Mouse (Mus musculus) ES-Bruce4 (cell line): ENCODE data around the gene H60b. TPM values are rescaled to one million over a fixed set of nuclear protein-coding genes. Genes with fewer than 3 reads are reported as not detected.
"Not testable (repeated sequence)": the region's sequence is repeated elsewhere in the genome, so short reads cannot be mapped to it uniquely, and the experiment has no call there.

Experiments
- H3K27ac ChIP-seq: 2 replicates; pipeline ENCODE4 v1.5.1; 2012; ENCODE audit warnings: low read length, inconsistent platforms; ENCODE audit not compliant: insufficient read depth
- H3K27me3 ChIP-seq: 2 replicates; pipeline ENCODE4 v1.6.1; 2012; ENCODE audit warnings: mild to moderate bottlenecking, low read length, inconsistent platforms; ENCODE audit not compliant: control insufficient read depth, poor library complexity, insufficient read depth, severe bottlenecking
- H3K36me3 ChIP-seq: 2 replicates; pipeline ENCODE4 v1.6.1; 2012; ENCODE audit warnings: inconsistent platforms, mild to moderate bottlenecking, low read length, moderate library complexity; ENCODE audit not compliant: control insufficient read depth, poor library complexity, insufficient read depth, severe bottlenecking
- H3K4me1 ChIP-seq: one replicate; pipeline ENCODE4 v1.8.1; 2011; ENCODE audit warnings: low read length; ENCODE audit not compliant: control insufficient read depth, insufficient read depth
- H3K4me3 ChIP-seq: 2 replicates; pipeline ENCODE4 v1.5.1; 2011; ENCODE audit warnings: low read depth, mild to moderate bottlenecking, low read length
- H3K9ac ChIP-seq: 2 replicates; pipeline ENCODE4 v1.6.1; 2012; ENCODE audit warnings: low read depth, mild to moderate bottlenecking, inconsistent platforms; ENCODE audit not compliant: poor library complexity, severe bottlenecking
- H3K9me3 ChIP-seq: replicated peaks from 2 replicates; pipeline ENCODE4 v1.6.1; 2012; ENCODE audit warnings: mild to moderate bottlenecking, low read length, inconsistent platforms; ENCODE audit not compliant: control insufficient read depth, poor library complexity, insufficient read depth, severe bottlenecking
- CTCF ChIP-seq: IDR thresholded peaks from one replicate; pipeline ENCODE4 v1.8.1; 2011; ENCODE audit warnings: low read depth, low read length
- EP300 ChIP-seq: IDR thresholded peaks from 2 replicates; pipeline ENCODE4 v1.6.1; 2011; ENCODE audit warnings: low read depth, low read length; ENCODE audit not compliant: insufficient read depth
- POLR2A ChIP-seq: IDR thresholded peaks from one replicate; pipeline ENCODE4 v1.8.1; 2011; ENCODE audit warnings: low read length; ENCODE audit not compliant: insufficient read depth
- polyA plus RNA-seq: library from polyadenylated mRNA; stranded (reverse); fragments of >200 nt; gene quantifications from 2 replicates; pipeline ENCODE4 v1.2.4, GENCODE M21; 2011; ENCODE audit warnings: low read depth; ENCODE audit not compliant: missing spikeins, insufficient read depth, insufficient read length

Gene H60b
- polyA plus RNA-seq, 1 experiment: not detected

- TF ChIP-seq EP300 (no peak), POLR2A (no peak), CTCF (no peak)
- Histone ChIP-seq H3K36me3 (no peaks in the 10 kb centered on the region), H3K27ac (no peak overlapping the region), H3K27me3 (peaks cover 15% of the 10 kb centered on the region), H3K4me3 (peak overlapping the region; percentile 83), H3K9ac (peak overlapping the region; percentile 86), H3K4me1 (no peaks in the 10 kb centered on the region), H3K9me3 (no peaks in the 10 kb centered on the region)
Observed at GRCm38 (mm10) chr10:22149691-22150465, 8.5 kb upstream of the H60b start.

DNA sequence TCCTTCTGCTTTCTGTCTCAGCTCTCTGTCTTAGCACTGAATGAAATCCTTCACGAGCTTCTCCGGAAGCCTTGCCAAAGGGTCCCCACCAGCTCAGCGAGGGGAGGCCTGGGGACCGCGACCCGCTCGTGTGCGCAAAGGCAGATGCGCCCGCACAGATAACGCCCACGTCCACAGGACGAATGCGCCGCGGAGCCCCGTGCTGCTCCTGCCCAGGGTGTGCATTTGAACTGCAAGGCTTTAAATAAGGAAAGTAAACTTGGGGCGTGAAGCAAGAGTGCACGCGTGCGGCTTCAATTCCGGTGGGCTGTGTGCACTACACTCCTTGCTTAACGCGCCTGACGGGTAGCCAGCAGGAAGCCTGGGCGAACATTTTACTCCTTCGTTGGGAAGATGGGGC, 7.8 kb upstream of the H60b start:
- peak overlapping the region; percentile 83 for H3K4me3 ChIP-seq
- peaks cover 18% of the 10 kb centered on the region for H3K27me3 ChIP-seq
- H3K9ac ChIP-seq: peak overlapping the region; percentile 86; the same call in 1 of the 2 replicates
- no peaks in the 10 kb centered on the region for H3K36me3 ChIP-seq
- TF ChIP-seq EP300 (no peak), CTCF (no peak), POLR2A (no peak)
- no peak overlapping the region for H3K27ac ChIP-seq
- H3K9me3 ChIP-seq: no peaks in the 10 kb centered on the region
- no peaks in the 10 kb centered on the region for H3K4me1 ChIP-seq

DNA sequence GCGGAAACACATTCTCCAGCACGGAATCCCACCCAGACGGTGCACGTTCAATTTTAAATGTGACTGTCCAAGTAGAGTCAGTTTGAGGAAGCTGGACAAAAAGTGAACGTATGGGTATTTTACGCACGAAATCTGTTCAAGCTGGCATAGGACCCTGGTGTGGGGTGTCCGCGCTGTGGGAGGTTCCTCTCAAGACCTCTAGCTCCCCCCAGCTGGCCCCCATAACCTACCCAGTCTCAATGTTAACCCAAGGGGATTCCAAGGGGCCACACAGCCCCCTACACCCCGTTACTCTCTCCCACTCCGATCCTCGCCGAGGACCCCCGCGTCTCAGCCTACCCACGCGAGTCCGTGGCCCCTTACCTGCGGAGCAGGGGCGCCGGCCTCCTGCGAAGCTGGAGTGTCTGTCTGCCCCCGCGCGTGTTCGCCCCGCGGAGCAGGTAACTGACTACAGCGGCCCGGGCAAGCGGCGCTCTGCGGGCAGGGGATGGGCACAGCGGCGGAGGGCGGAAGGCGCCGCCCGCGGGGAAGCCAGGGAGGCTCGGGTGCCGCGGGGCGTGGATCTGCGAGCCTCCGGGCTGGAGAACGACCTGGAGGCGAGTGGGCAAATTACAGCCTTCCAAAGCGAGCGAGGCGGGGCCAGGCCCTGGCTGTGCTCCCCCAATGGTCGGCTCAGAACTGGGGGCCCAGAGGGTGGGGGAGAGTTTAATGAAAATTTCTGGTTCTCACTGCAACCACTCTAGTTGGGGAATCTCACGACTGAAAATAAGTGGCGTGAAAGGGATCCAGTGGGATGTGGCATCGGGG, 7.1 kb upstream of the H60b start:
- H3K36me3 ChIP-seq, H3K9me3 ChIP-seq, H3K4me1 ChIP-seq, H3K27ac ChIP-seq: not testable (repeated sequence)
- H3K27me3 ChIP-seq: peaks cover 21% of the 10 kb centered on the region
- peak overlapping the region; percentile 30 for H3K4me3 ChIP-seq
- peak overlapping the region; percentile 65 for H3K9ac ChIP-seq

DNA sequence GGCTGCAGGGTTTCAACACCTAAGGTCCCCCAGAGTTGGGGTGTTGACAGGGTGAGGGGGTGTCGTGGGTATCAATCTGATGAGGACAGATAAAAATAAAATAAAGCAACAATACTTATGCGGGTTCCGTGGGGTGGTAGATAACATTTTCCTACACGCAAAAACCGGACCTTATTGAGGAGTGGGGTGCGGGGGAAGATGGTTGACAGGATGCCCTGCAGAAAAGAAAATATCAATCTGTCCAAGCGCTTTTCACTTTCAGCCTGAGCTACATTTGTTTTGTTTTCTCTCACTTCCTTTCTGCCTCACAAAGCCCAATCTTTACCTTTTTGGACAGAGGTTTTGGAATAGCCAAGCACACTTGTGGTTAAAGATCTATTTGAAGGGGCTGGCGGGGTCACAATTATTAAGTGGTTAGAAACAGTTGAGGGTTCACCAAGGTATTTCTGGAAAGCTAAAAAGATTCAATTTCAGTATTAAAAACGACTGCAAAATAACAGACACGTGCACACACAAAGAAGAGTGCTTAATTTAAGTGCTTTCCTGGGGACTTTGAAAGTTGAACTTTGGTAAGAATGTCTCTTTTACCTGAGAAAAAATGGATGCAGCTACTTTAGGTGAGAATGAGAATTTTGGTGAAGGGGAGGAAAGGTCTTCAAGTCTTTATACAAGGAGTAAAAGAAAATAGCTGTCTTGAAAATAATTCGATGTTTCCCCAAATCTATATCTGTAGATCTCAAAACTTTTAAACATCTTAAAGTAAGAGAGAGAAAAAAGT, 6.3 kb upstream of the H60b start:
- H3K9ac ChIP-seq: peak overlapping the region; percentile 65
- not testable (repeated sequence) for H3K9me3 ChIP-seq, H3K4me3 ChIP-seq, H3K4me1 ChIP-seq, H3K36me3 ChIP-seq, H3K27ac ChIP-seq
- peaks cover 21% of the 10 kb centered on the region for H3K27me3 ChIP-seq

- not testable (repeated sequence) for H3K27ac ChIP-seq, H3K4me1 ChIP-seq, H3K4me3 ChIP-seq, H3K9me3 ChIP-seq, H3K36me3 ChIP-seq, H3K9ac ChIP-seq
- H3K27me3 ChIP-seq: peaks cover 21% of the 10 kb centered on the region
Observed at GRCm38 (mm10) chr10:22153147-22153690, 5.2 kb upstream of the H60b start.

GRCm38 (mm10) chr10:22154127-22154526, 4.3 kb upstream of the H60b start:
- H3K9ac ChIP-seq, H3K4me1 ChIP-seq, H3K9me3 ChIP-seq, H3K36me3 ChIP-seq, H3K27ac ChIP-seq: not testable (repeated sequence)
- Histone ChIP-seq H3K27me3 (peaks cover 21% of the 10 kb centered on the region), H3K4me3 (peak overlapping the region; percentile 20)
